Mouse (Mus musculus): ENCODE results near the gene Pi16. TPM values are rescaled to one million over a fixed set of nuclear protein-coding genes. Genes with fewer than 3 reads are reported as not detected.
A peak's percentile ranks its signal among the peaks of the same experiment; 100 is the strongest.

Pi16 gene
- polyA plus RNA-seq, 1 experiment from 2014 or later = 4.4 TPM

- Histone ChIP-seq H3K36me3 (ENCODE audit: control insufficient read depth, insufficient read depth, low read length) (peaks cover 76% of the 10 kb centered on the region), H3K9ac (ENCODE audit: low read depth, low read length) (no peak overlapping the region), H3K27me3 (ENCODE audit: control insufficient read depth, insufficient read depth, low read depth, low read length) (no peaks in the 10 kb centered on the region), H3K27ac (ENCODE audit: low read length) (no peak overlapping the region), H3K4me3 (ENCODE audit: low read depth, low read length) (no peak overlapping the region), H3K4me2 (ENCODE audit: low read length) (no peak overlapping the region), H3K9me3 (replicated peaks; ENCODE audit: control insufficient read depth, low read length, poor library complexity, severe bottlenecking) (no peaks in the 10 kb centered on the region), H3K4me1 (ENCODE audit: control insufficient read depth, insufficient read depth, low read length) (peaks cover 11% of the 10 kb centered on the region)
- ATAC-seq = no peak
- WGBS = 94% methylated on average over 19 of the region's 19 CpGs
These were observed 18.9 kb downstream of the Pi16 start for GRCm38 (mm10) chr17:29336266-29336990.

- Histone ChIP-seq H3K9me3 (replicated peaks; ENCODE audit: control insufficient read depth, low read length, poor library complexity, severe bottlenecking) (no peaks in the 10 kb centered on the region), H3K27me3 (ENCODE audit: control insufficient read depth, insufficient read depth, low read depth, low read length) (no peaks in the 10 kb centered on the region), H3K4me1 (ENCODE audit: control insufficient read depth, insufficient read depth, low read length) (peaks cover 19% of the 10 kb centered on the region), H3K27ac (ENCODE audit: low read length) (peak overlapping the region; percentile 35), H3K4me2 (ENCODE audit: low read length) (no peak overlapping the region), H3K4me3 (ENCODE audit: low read depth, low read length) (no peak overlapping the region), H3K9ac (ENCODE audit: low read depth, low read length) (no peak overlapping the region), H3K36me3 (ENCODE audit: control insufficient read depth, insufficient read depth, low read length) (peaks cover 62% of the 10 kb centered on the region)
- 79% methylated on average over 9 of the region's 9 CpGs for WGBS
- peak; percentile 40; the same call in 1 of the 2 replicates for ATAC-seq
These were observed 20.7 kb downstream of the Pi16 start for GRCm38 (mm10) chr17:29337979-29338823.

GRCm38 (mm10) chr17:29339170-29339768 is 21.8 kb downstream of the Pi16 start:
- Histone ChIP-seq H3K4me1 (ENCODE audit: control insufficient read depth, insufficient read depth, low read length) (peaks cover 19% of the 10 kb centered on the region), H3K9ac (ENCODE audit: low read depth, low read length) (no peak overlapping the region), H3K36me3 (ENCODE audit: control insufficient read depth, insufficient read depth, low read length) (peaks cover 54% of the 10 kb centered on the region), H3K27me3 (ENCODE audit: control insufficient read depth, insufficient read depth, low read depth, low read length) (no peaks in the 10 kb centered on the region), H3K27ac (ENCODE audit: low read length) (peak overlapping the region; percentile 35), H3K4me2 (ENCODE audit: low read length) (no peak overlapping the region), H3K4me3 (ENCODE audit: low read depth, low read length) (no peak overlapping the region), H3K9me3 (replicated peaks; ENCODE audit: control insufficient read depth, low read length, poor library complexity, severe bottlenecking) (no peaks in the 10 kb centered on the region)
- no peak for ATAC-seq
- 76% methylated on average over 11 of the region's 11 CpGs for WGBS

GRCm38 (mm10) chr17:29340406-29341261 is 23.2 kb downstream of the Pi16 start:
- Histone ChIP-seq H3K4me3 (ENCODE audit: low read depth, low read length) (no peak overlapping the region), H3K27me3 (ENCODE audit: control insufficient read depth, insufficient read depth, low read depth, low read length) (no peaks in the 10 kb centered on the region), H3K9me3 (replicated peaks; ENCODE audit: control insufficient read depth, low read length, poor library complexity, severe bottlenecking) (no peaks in the 10 kb centered on the region), H3K36me3 (ENCODE audit: control insufficient read depth, insufficient read depth, low read length) (peaks cover 44% of the 10 kb centered on the region), H3K4me1 (ENCODE audit: control insufficient read depth, insufficient read depth, low read length) (peaks cover 25% of the 10 kb centered on the region), H3K9ac (ENCODE audit: low read depth, low read length) (no peak overlapping the region), H3K27ac (ENCODE audit: low read length) (peak overlapping the region; percentile 2; the same call in 1 of the 2 replicates), H3K4me2 (ENCODE audit: low read length) (no peak overlapping the region)
- no peak for ATAC-seq
- 84% methylated on average over 18 of the region's 18 CpGs for WGBS

- Histone ChIP-seq H3K9me3 (replicated peaks; ENCODE audit: control insufficient read depth, low read length, poor library complexity, severe bottlenecking) (no peaks in the 10 kb centered on the region), H3K4me3 (ENCODE audit: low read depth, low read length) (no peak overlapping the region), H3K9ac (ENCODE audit: low read depth, low read length) (peak overlapping the region; percentile 47; the same call in 1 of the 2 replicates), H3K27ac (ENCODE audit: low read length) (peak overlapping the region; percentile 66), H3K4me1 (ENCODE audit: control insufficient read depth, insufficient read depth, low read length) (peaks cover 28% of the 10 kb centered on the region), H3K27me3 (ENCODE audit: control insufficient read depth, insufficient read depth, low read depth, low read length) (no peaks in the 10 kb centered on the region), H3K4me2 (ENCODE audit: low read length) (no peak overlapping the region), H3K36me3 (ENCODE audit: control insufficient read depth, insufficient read depth, low read length) (peaks cover 36% of the 10 kb centered on the region)
- no peak for ATAC-seq
- WGBS = 18% methylated on average over 9 of the region's 9 CpGs
These were observed 24.1 kb downstream of the Pi16 start for GRCm38 (mm10) chr17:29341591-29342003.

GRCm38 (mm10) chr17:29342010-29342910 is 24.8 kb downstream of the Pi16 start:
- Histone ChIP-seq H3K27me3 (ENCODE audit: control insufficient read depth, insufficient read depth, low read depth, low read length) (no peaks in the 10 kb centered on the region), H3K27ac (ENCODE audit: low read length) (peak overlapping the region; percentile 66), H3K36me3 (ENCODE audit: control insufficient read depth, insufficient read depth, low read length) (peaks cover 29% of the 10 kb centered on the region), H3K4me3 (ENCODE audit: low read depth, low read length) (no peak overlapping the region), H3K4me1 (ENCODE audit: control insufficient read depth, insufficient read depth, low read length) (peaks cover 28% of the 10 kb centered on the region), H3K9me3 (replicated peaks; ENCODE audit: control insufficient read depth, low read length, poor library complexity, severe bottlenecking) (no peaks in the 10 kb centered on the region), H3K9ac (ENCODE audit: low read depth, low read length) (peak overlapping the region; percentile 47; the same call in 1 of the 2 replicates), H3K4me2 (ENCODE audit: low read length) (no peak overlapping the region)
- ATAC-seq = no peak
- WGBS = 49% methylated on average over 13 of the region's 13 CpGs

GRCm38 (mm10) chr17:29343241-29343640 is 25.8 kb downstream of the Pi16 start:
- Histone ChIP-seq H3K4me1 (ENCODE audit: control insufficient read depth, insufficient read depth, low read length) (peaks cover 31% of the 10 kb centered on the region), H3K36me3 (ENCODE audit: control insufficient read depth, insufficient read depth, low read length) (peaks cover 23% of the 10 kb centered on the region), H3K4me2 (ENCODE audit: low read length) (no peak overlapping the region), H3K27me3 (ENCODE audit: control insufficient read depth, insufficient read depth, low read depth, low read length) (no peaks in the 10 kb centered on the region), H3K27ac (ENCODE audit: low read length) (no peak overlapping the region), H3K4me3 (ENCODE audit: low read depth, low read length) (no peak overlapping the region), H3K9me3 (replicated peaks; ENCODE audit: control insufficient read depth, low read length, poor library complexity, severe bottlenecking) (no peaks in the 10 kb centered on the region), H3K9ac (ENCODE audit: low read depth, low read length) (no peak overlapping the region)
- no peak for ATAC-seq
- WGBS = 91% methylated on average over 5 of the region's 5 CpGs

All from midbrain, embryonic 16.5 days (tissue).